Mouse (Mus musculus): ENCODE data around the gene Ctnnd2. TPM values are rescaled to one million over a fixed set of nuclear protein-coding genes. Genes with fewer than 3 reads are reported as not detected.

Ctnnd2 gene
- total and polyA plus RNA-seq, 3 experiments = 0.16 TPM; not detected in 2

- no peak for DNase-seq (ENCODE audit: low spot score)
These were observed 99.9 kb downstream of the Ctnnd2 start for GRCm38 (mm10) chr15:30272326-30272725.

DNA sequence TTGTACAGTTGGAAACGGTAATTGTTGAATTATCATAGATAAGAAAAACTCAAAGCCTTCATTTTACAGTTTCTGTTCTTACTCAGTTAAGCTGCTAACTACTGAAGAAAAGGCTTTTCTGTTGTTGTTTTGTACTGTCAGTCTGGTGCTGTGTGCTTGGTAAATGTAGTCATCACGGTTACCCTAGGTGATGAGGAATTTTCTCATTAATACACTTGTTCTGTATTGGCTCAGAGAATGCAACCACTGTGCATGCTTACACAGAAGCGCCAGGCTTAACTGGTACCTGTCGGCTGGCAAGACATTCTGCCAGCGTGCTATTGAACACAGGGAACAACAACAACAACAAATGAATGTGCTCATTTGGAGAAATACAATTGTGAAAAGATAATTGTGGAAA is 103.3 kb downstream of the Ctnnd2 start:
- no peaks in the 10 kb centered on the region for H3K9me3 ChIP-seq (replicated peaks)
- no peak overlapping the region for H3K4me3 ChIP-seq (ENCODE audit: low read depth, low read length)
- no peaks in the 10 kb centered on the region for H3K36me3 ChIP-seq (replicated peaks)
- no peaks in the 10 kb centered on the region for H3K4me1 ChIP-seq (ENCODE audit: insufficient read depth, low read depth, low read length)
- ATAC-seq (ENCODE audit: extremely low read depth, insufficient number of reproducible peaks, low FRiP score, poor library complexity, severe bottlenecking) = no peak
- TF ChIP-seq CTCF (IDR thresholded peaks at IDR 0.05; ENCODE audit: low read depth, low read length) (no peak), TAL1 (conservative IDR thresholded peaks at IDR 0.05; ENCODE audit: low read depth, low read length) (no peak), GATA1 (IDR thresholded peaks at IDR 0.05; ENCODE audit: borderline replicate concordance, low read length) (no peak), GATA2 (IDR thresholded peaks at IDR 0.05; ENCODE audit: borderline replicate concordance, low read depth, low read length) (no peak), POLR2AphosphoS5 (IDR thresholded peaks at IDR 0.05; ENCODE audit: insufficient replicate concordance, low read depth, low read length) (no peak)
- DNase-seq (ENCODE audit: low spot score) = no peak
- no peaks in the 10 kb centered on the region for H3K27me3 ChIP-seq (ENCODE audit: insufficient read depth, low read length)

More at GRCm38 (mm10) chr15:30272326-30272725, 99.9 kb downstream of the Ctnnd2 start:
- no peak for ATAC-seq (ENCODE audit: extremely low read depth, insufficient number of reproducible peaks, low FRiP score, poor library complexity, severe bottlenecking)
- Histone ChIP-seq H3K9me3 (replicated peaks) (no peaks in the 10 kb centered on the region), H3K27me3 (ENCODE audit: insufficient read depth, low read length) (no peaks in the 10 kb centered on the region), H3K36me3 (replicated peaks) (no peaks in the 10 kb centered on the region), H3K4me3 (ENCODE audit: low read depth, low read length) (no peak overlapping the region), H3K4me1 (ENCODE audit: insufficient read depth, low read depth, low read length) (no peaks in the 10 kb centered on the region)
- TF ChIP-seq CTCF (IDR thresholded peaks at IDR 0.05; ENCODE audit: low read depth, low read length) = no peak
- TF ChIP-seq POLR2AphosphoS5 (IDR thresholded peaks at IDR 0.05; ENCODE audit: insufficient replicate concordance, low read depth, low read length) = no peak
- TF ChIP-seq GATA2 (IDR thresholded peaks at IDR 0.05; ENCODE audit: borderline replicate concordance, low read depth, low read length) = no peak
- no peak for TF ChIP-seq TAL1 (conservative IDR thresholded peaks at IDR 0.05; ENCODE audit: low read depth, low read length)
- TF ChIP-seq GATA1 (IDR thresholded peaks at IDR 0.05; ENCODE audit: borderline replicate concordance, low read length) = no peak

GRCm38 (mm10) chr15:30276691-30277090 is 104.3 kb downstream of the Ctnnd2 start:
- no peaks in the 10 kb centered on the region for H3K4me1 ChIP-seq (ENCODE audit: insufficient read depth, low read depth, low read length)
- TF ChIP-seq GATA1 (IDR thresholded peaks at IDR 0.05; ENCODE audit: borderline replicate concordance, low read length) (no peak), GATA2 (IDR thresholded peaks at IDR 0.05; ENCODE audit: borderline replicate concordance, low read depth, low read length) (no peak), CTCF (IDR thresholded peaks at IDR 0.05; ENCODE audit: low read depth, low read length) (no peak), TAL1 (conservative IDR thresholded peaks at IDR 0.05; ENCODE audit: low read depth, low read length) (no peak), POLR2AphosphoS5 (IDR thresholded peaks at IDR 0.05; ENCODE audit: insufficient replicate concordance, low read depth, low read length) (no peak)
- no peak overlapping the region for H3K4me3 ChIP-seq (ENCODE audit: low read depth, low read length)
- DNase-seq (ENCODE audit: low spot score) (no peak), ATAC-seq (ENCODE audit: extremely low read depth, insufficient number of reproducible peaks, low FRiP score, poor library complexity, severe bottlenecking) (no peak)
- no peaks in the 10 kb centered on the region for H3K9me3 ChIP-seq (replicated peaks)
- no peaks in the 10 kb centered on the region for H3K27me3 ChIP-seq (ENCODE audit: insufficient read depth, low read length)
- no peaks in the 10 kb centered on the region for H3K36me3 ChIP-seq (replicated peaks)

- Histone ChIP-seq H3K4me1 (ENCODE audit: insufficient read depth, low read depth, low read length) (no peaks in the 10 kb centered on the region), H3K36me3 (replicated peaks) (no peaks in the 10 kb centered on the region), H3K9me3 (replicated peaks) (no peaks in the 10 kb centered on the region), H3K27me3 (ENCODE audit: insufficient read depth, low read length) (no peaks in the 10 kb centered on the region), H3K4me3 (ENCODE audit: low read depth, low read length) (no peak overlapping the region)
- DNase-seq (ENCODE audit: low spot score) (no peak), ATAC-seq (ENCODE audit: extremely low read depth, insufficient number of reproducible peaks, low FRiP score, poor library complexity, severe bottlenecking) (no peak)
- TF ChIP-seq TAL1 (conservative IDR thresholded peaks at IDR 0.05; ENCODE audit: low read depth, low read length) = no peak
- TF ChIP-seq GATA2 (IDR thresholded peaks at IDR 0.05; ENCODE audit: borderline replicate concordance, low read depth, low read length) = no peak
- no peak for TF ChIP-seq POLR2AphosphoS5 (IDR thresholded peaks at IDR 0.05; ENCODE audit: insufficient replicate concordance, low read depth, low read length)
- no peak for TF ChIP-seq GATA1 (IDR thresholded peaks at IDR 0.05; ENCODE audit: borderline replicate concordance, low read length)
- TF ChIP-seq CTCF (IDR thresholded peaks at IDR 0.05; ENCODE audit: low read depth, low read length) = no peak
These were observed 106.2 kb downstream of the Ctnnd2 start for GRCm38 (mm10) chr15:30278610-30279009.

DNA sequence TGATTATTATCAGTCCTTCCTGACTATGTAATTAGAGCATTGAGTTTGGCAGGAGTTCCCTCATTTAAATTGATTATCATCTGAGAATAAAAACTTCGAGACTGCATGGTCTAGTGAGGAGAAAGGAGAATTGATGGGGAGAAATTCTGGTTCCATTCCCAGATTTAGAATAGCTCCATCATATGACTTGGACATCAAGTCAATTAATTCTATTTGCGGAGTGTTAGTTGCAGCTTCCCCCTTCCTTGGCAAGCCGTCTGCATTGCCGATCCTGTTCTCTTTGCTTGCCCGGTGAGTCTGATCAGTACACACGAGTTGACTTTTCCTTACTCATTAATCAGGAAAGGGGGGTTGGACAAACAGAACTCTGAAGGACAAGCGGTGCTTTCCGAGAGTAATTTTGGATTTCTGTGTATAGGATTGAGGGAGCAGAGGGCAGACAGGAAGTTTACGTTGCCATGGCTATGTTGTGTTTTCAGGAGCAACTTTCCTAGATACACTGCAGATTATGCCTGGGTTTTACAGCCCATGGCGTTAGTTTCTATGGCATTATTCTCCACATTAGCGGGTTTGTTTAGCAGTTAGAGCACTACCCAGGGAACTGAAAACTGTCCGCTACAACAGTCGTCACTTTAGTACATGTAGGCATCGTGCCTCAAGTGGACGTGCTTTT is 113.3 kb downstream of the Ctnnd2 start:
- H3K4me3 ChIP-seq (ENCODE audit: low read depth, low read length) = no peak overlapping the region

DNA sequence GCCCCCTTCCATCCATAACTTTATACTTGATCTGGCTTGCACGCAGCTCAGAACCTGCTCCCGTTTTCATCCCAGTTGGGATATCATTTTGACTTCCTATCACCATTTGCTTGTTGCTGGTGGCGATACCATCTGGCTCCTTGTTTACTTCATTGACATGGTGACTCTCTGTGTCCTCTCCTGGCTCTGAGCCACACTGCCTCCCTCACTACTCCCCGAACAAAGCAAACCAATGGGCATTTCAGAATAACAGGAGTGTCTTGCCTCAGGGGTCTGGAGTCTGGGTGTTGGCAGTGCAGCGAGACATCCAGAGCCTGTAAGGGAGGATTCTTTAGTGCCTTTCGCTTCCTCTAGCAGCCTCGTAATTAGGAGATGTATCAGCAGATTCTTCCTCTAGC is 113.9 kb downstream of the Ctnnd2 start:
- Histone ChIP-seq H3K27me3 (ENCODE audit: insufficient read depth, low read length) (no peaks in the 10 kb centered on the region), H3K9me3 (replicated peaks) (peaks cover 7% of the 10 kb centered on the region; the same call in 1 of the 2 replicates), H3K36me3 (replicated peaks) (no peaks in the 10 kb centered on the region), H3K4me3 (ENCODE audit: low read depth, low read length) (no peak overlapping the region), H3K4me1 (ENCODE audit: insufficient read depth, low read depth, low read length) (no peaks in the 10 kb centered on the region)
- DNase-seq (ENCODE audit: low spot score) (no peak), ATAC-seq (ENCODE audit: extremely low read depth, insufficient number of reproducible peaks, low FRiP score, poor library complexity, severe bottlenecking) (no peak)
- TF ChIP-seq TAL1 (conservative IDR thresholded peaks at IDR 0.05; ENCODE audit: low read depth, low read length) (no peak), GATA1 (IDR thresholded peaks at IDR 0.05; ENCODE audit: borderline replicate concordance, low read length) (no peak), CTCF (IDR thresholded peaks at IDR 0.05; ENCODE audit: low read depth, low read length) (no peak), GATA2 (IDR thresholded peaks at IDR 0.05; ENCODE audit: borderline replicate concordance, low read depth, low read length) (no peak), POLR2AphosphoS5 (IDR thresholded peaks at IDR 0.05; ENCODE audit: insufficient replicate concordance, low read depth, low read length) (no peak)

More for the DNA sequence above, 113.3 kb downstream of the Ctnnd2 start:
- DNase-seq (ENCODE audit: low spot score) (no peak), ATAC-seq (ENCODE audit: extremely low read depth, insufficient number of reproducible peaks, low FRiP score, poor library complexity, severe bottlenecking) (no peak)
- H3K4me1 ChIP-seq (ENCODE audit: insufficient read depth, low read depth, low read length) = no peaks in the 10 kb centered on the region
- TF ChIP-seq CTCF (IDR thresholded peaks at IDR 0.05; ENCODE audit: low read depth, low read length) = no peak
- no peak for TF ChIP-seq GATA2 (IDR thresholded peaks at IDR 0.05; ENCODE audit: borderline replicate concordance, low read depth, low read length)
- no peak for TF ChIP-seq POLR2AphosphoS5 (IDR thresholded peaks at IDR 0.05; ENCODE audit: insufficient replicate concordance, low read depth, low read length)
- no peak for TF ChIP-seq TAL1 (conservative IDR thresholded peaks at IDR 0.05; ENCODE audit: low read depth, low read length)
- no peak for TF ChIP-seq GATA1 (IDR thresholded peaks at IDR 0.05; ENCODE audit: borderline replicate concordance, low read length)
- H3K36me3 ChIP-seq (replicated peaks) = no peaks in the 10 kb centered on the region
- H3K27me3 ChIP-seq (ENCODE audit: insufficient read depth, low read length) = no peaks in the 10 kb centered on the region
- 0 out of 2 replicates have a peak, but pooled peaks cover 5% of the 10 kb centered on the region for H3K9me3 ChIP-seq (replicated peaks)
